Mouse (Mus musculus) left cerebral cortex, postnatal 4 days (tissue): Measurements from ENCODE around the gene Kcp. TPM values are rescaled to one million over a fixed set of nuclear protein-coding genes. Genes with fewer than 3 reads are reported as not detected.

Source experiments
- DNase-seq: peaks from one replicate; pipeline ENCODE4 v3.0.0-alpha.2; 2022
- intact Hi-C: fragments of 180-260 bp; cut with DNase I; formaldehyde crosslinking; loops from one replicate; pipeline ENCODE4 v1.15.1; 2025
- total RNA-seq, 2 experiments: library from RNA; stranded (reverse); gene quantifications; 2 replicates each; pipeline ENCODE4 v1.2.3; 2021

Gene Kcp
- total RNA-seq, 2 experiments from 2014 or later = 20.6 to 23.8 TPM

- no peak for DNase-seq
- intact Hi-C loops = loop anchor here (10.0 kb wide), 1 partner anchor 129 kb away; the partner anchor contains the start of gene Ccdc136
Observed at GRCm38 (mm10) chr6:29524034-29524489, 16.3 kb upstream of the Kcp start.

- no peak for DNase-seq
- intact Hi-C loops = loop anchor here (10.0 kb wide), 1 partner anchor 129 kb away; the partner anchor contains the start of gene Ccdc136
Observed at GRCm38 (mm10) chr6:29523301-29524033, 15.7 kb upstream of the Kcp start.

GRCm38 (mm10) chr6:29522626-29523300, 15.0 kb upstream of the Kcp start:
- no peak for DNase-seq
- intact Hi-C loops = loop anchor here (10.0 kb wide), 1 partner anchor 128 kb away; the partner anchor contains the start of gene Ccdc136

GRCm38 (mm10) chr6:29517139-29517538, 9.4 kb upstream of the Kcp start:
- intact Hi-C loops = no loop called here
- peak; percentile 56 for DNase-seq

- intact Hi-C loops = no loop called here
- no peak for DNase-seq
Observed at GRCm38 (mm10) chr6:29513284-29513683, 5.5 kb upstream of the Kcp start.

- DNase-seq = no peak
- intact Hi-C loops = no loop called here
Observed at GRCm38 (mm10) chr6:29509086-29509485, 1.3 kb upstream of the Kcp start.

- intact Hi-C loops = no loop called here
- no peak for DNase-seq
Observed at GRCm38 (mm10) chr6:29506834-29507233, 918 bp downstream of the Kcp start.

- no peak for DNase-seq
- intact Hi-C loops = no loop called here
Observed at GRCm38 (mm10) chr6:29505493-29505892, 2.3 kb downstream of the Kcp start.

- DNase-seq = no peak
- intact Hi-C loops = no loop called here
Observed at GRCm38 (mm10) chr6:29501599-29501998, 6.2 kb downstream of the Kcp start.

GRCm38 (mm10) chr6:29500810-29501209, 6.9 kb downstream of the Kcp start:
- DNase-seq = no peak
- intact Hi-C loops = no loop called here

GRCm38 (mm10) chr6:29500177-29500576, 7.6 kb downstream of the Kcp start:
- intact Hi-C loops = no loop called here

GRCm38 (mm10) chr6:29497791-29498190, 10.0 kb downstream of the Kcp start:
- intact Hi-C loops = no loop called here
- DNase-seq = no peak

More at GRCm38 (mm10) chr6:29500177-29500576, 7.6 kb downstream of the Kcp start:
- no peak for DNase-seq

GRCm38 (mm10) chr6:29496270-29496669, 11.5 kb downstream of the Kcp start:
- DNase-seq = no peak
- intact Hi-C loops = no loop called here

GRCm38 (mm10) chr6:29494101-29494500, 13.7 kb downstream of the Kcp start:
- no peak for DNase-seq
- intact Hi-C loops = no loop called here

- DNase-seq = no peak
- intact Hi-C loops = no loop called here
Observed at GRCm38 (mm10) chr6:29485951-29486350, 21.8 kb downstream of the Kcp start.

- peak; percentile 86 for DNase-seq
- intact Hi-C loops = no loop called here
Observed at GRCm38 (mm10) chr6:29484716-29485559, 22.8 kb downstream of the Kcp start.

- intact Hi-C loops = no loop called here
- no peak for DNase-seq
Observed at GRCm38 (mm10) chr6:29482691-29483090, 25.1 kb downstream of the Kcp start.

- DNase-seq = no peak
Observed at GRCm38 (mm10) chr6:29474736-29475135, 33.0 kb downstream of the Kcp start.

GRCm38 (mm10) chr6:29473941-29474691, 33.6 kb downstream of the Kcp start:
- DNase-seq = peak; percentile 58
- intact Hi-C loops = no loop called here

More at GRCm38 (mm10) chr6:29474736-29475135, 33.0 kb downstream of the Kcp start:
- intact Hi-C loops = no loop called here

- DNase-seq = no peak
- intact Hi-C loops = no loop called here
Observed at GRCm38 (mm10) chr6:29471137-29471536, 36.6 kb downstream of the Kcp start, which contains the start of gene Atp6v1fnb. Gene Atp6v1fnb, plus strand, starts transcription at chr6:29471437.
